Mouse (Mus musculus): ENCODE measurements at regions not wholly inside any gene's neighbourhood (a gene's known extent, or its start where the extent isn't known, plus 50 kb on each side); places are given as distances from the start of the nearest gene placed in this dataset.

DNA sequence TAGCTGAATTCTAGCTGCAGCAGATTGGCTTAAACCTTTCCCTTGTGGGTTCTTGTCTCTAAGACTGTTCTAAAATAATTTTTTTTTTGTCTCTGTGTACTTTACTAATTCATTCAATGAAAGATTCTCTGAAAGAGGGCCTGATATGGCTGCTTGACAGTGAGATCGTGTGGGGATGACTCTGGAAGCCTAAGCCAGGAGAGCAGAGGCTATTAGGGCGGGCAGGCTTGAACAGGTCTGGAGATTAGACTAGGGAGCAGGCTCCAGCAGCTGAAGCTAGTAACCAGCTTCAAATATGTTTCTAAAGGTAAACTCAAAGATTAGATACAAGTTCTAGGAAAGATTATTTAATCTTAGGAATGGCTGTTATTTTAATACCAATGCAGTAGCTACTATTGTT, 491.9 kb downstream of the Plcl1 start:
- no peak for ATAC-seq (ENCODE audit: low FRiP score)

DNA sequence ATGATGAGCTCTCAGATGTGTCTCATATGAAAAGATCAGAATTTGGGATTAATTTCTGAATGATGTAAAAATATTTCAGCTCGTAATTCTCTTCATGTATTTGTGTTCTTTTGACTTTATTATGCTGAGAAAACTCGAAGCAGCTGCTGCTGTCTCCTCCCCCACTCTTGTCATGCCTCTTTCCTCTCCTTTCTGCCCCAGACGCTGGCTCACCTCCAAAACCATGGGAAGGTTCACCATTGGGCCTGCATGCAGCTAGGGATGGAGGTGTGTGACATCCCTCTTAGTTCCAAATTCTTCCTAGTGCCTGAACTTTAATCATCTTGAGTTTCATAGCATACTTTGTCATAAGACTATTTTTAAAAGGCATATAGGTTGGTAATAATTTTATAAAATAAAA, 492.3 kb downstream of the Plcl1 start:
- H3K27me3 ChIP-seq = no peaks in the 10 kb centered on the region
- H3K9ac ChIP-seq = no peak overlapping the region
- WGBS = 36% methylated on average over 3 of the region's 3 CpGs
- H3K4me3 ChIP-seq = no peak overlapping the region
- ATAC-seq (ENCODE audit: low FRiP score) = no peak
- no peaks in the 10 kb centered on the region for H3K9me3 ChIP-seq
- H3K4me2 ChIP-seq = no peak overlapping the region
- no peak overlapping the region for H3K27ac ChIP-seq
- H3K4me1 ChIP-seq (replicated peaks) = no peaks in the 10 kb centered on the region
- H3K36me3 ChIP-seq = no peaks in the 10 kb centered on the region

More for the DNA sequence above, 491.9 kb downstream of the Plcl1 start:
- H3K27me3 ChIP-seq = no peaks in the 10 kb centered on the region
- H3K27ac ChIP-seq = no peak overlapping the region
- H3K4me2 ChIP-seq = no peak overlapping the region
- 80% methylated on average over 2 of the region's 2 CpGs for WGBS
- no peak overlapping the region for H3K4me3 ChIP-seq
- no peaks in the 10 kb centered on the region for H3K9me3 ChIP-seq
- no peaks in the 10 kb centered on the region for H3K36me3 ChIP-seq
- no peaks in the 10 kb centered on the region for H3K4me1 ChIP-seq (replicated peaks)
- H3K9ac ChIP-seq = no peak overlapping the region

DNA sequence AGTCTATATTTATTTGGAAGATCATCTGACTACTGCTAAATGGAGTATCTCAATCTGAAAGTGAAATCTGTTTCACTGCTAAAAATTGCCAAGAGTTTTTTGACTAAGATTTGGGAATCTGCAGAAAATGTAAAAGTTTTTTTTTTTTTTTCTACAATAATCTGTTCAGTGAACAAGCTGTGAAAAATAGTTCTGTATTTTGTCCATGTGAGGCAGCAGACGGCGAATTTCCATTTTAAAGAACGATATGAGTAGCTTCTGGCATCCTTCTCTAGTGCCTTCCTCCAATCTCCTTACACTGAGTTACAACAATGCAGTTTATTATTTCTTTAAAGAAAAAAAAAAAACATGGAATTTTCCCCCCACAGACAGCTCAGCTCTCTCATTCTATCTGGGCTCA, 494.3 kb downstream of the Plcl1 start:
- no peak overlapping the region for H3K4me2 ChIP-seq
- H3K27ac ChIP-seq = no peak overlapping the region
- H3K27me3 ChIP-seq = no peaks in the 10 kb centered on the region
- H3K9me3 ChIP-seq = no peaks in the 10 kb centered on the region
- no peak overlapping the region for H3K4me3 ChIP-seq
- WGBS = 86% methylated on average over 3 of the region's 3 CpGs
- no peaks in the 10 kb centered on the region for H3K36me3 ChIP-seq
- H3K4me1 ChIP-seq (replicated peaks) = no peaks in the 10 kb centered on the region
- no peak for ATAC-seq (ENCODE audit: low FRiP score)
- no peak overlapping the region for H3K9ac ChIP-seq

DNA sequence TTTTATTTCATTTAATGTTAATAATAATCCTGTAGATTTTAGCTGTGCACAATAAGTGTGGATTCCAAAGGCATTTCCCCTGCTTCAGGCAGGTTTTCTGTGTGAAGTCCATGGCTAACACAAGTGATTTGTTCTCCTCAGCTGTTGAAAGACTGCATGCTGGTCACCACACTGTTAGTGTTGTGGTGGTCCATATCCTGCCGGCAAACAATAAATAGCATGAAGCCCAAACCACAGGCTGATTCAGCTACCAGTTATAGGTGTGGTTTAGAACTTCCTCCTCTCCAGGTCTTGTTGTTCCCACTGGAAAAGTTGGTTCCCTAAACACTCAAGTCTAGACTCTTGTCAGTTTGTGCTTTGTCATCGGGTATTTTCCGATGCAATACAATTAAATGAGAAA, 497.5 kb downstream of the Plcl1 start:
- H3K36me3 ChIP-seq = no peaks in the 10 kb centered on the region
- no peaks in the 10 kb centered on the region for H3K4me1 ChIP-seq (replicated peaks)
- no peak overlapping the region for H3K27ac ChIP-seq
- H3K9me3 ChIP-seq = peaks cover 3% of the 10 kb centered on the region; the same call in 1 of the 2 replicates
- ATAC-seq (ENCODE audit: low FRiP score) = no peak
- no peak overlapping the region for H3K4me2 ChIP-seq
- WGBS = 93% methylated on average over 3 of the region's 3 CpGs
- H3K27me3 ChIP-seq = no peaks in the 10 kb centered on the region
- H3K9ac ChIP-seq = no peak overlapping the region
- no peak overlapping the region for H3K4me3 ChIP-seq

DNA sequence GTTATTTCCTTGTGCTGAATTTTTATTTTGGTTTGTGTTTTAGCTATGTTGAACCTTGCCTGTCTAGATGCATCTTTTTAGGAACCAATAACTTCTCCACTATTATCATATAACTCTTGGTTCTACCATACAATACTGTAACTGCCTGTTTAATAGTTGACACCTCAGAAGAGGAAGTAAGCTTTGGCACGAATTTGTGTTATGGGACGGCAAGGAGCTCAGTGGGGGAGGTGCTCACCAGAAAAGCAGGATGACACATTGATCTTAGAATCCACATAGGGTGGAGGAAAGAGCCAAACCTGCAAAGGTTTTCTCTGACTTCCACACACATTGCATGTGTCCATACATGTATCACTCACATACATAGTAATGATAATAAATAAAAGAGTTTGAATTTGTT, 498.9 kb downstream of the Plcl1 start:
- no peak overlapping the region for H3K27ac ChIP-seq
- H3K4me1 ChIP-seq (replicated peaks) = no peaks in the 10 kb centered on the region
- H3K36me3 ChIP-seq = no peaks in the 10 kb centered on the region
- H3K27me3 ChIP-seq = no peaks in the 10 kb centered on the region
- no peak for ATAC-seq (ENCODE audit: low FRiP score)
- no peak overlapping the region for H3K4me2 ChIP-seq
- no peak overlapping the region for H3K9ac ChIP-seq
- 93% methylated on average over 2 of the region's 2 CpGs for WGBS
- peaks cover 3% of the 10 kb centered on the region; the same call in 1 of the 2 replicates for H3K9me3 ChIP-seq
- H3K4me3 ChIP-seq = no peak overlapping the region

DNA sequence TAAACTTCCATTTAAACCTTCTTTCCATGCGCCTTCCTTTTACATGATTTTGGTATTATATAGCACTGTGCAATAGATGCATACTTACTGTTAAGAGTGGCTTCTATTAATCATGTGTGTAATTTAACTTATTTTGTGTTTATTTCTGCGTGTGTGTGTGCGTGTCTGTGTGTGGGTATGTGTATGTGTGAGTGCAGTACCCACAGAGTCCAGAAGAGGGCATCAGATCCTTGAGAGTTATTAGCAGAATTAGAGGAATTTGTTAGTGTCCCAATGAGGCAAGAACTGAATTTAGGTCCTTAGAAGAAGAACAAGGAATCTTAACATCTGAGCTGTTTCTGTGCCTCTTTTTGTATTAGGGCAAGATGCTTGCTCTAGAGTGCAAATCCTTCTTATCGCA, 499.5 kb downstream of the Plcl1 start:
- no peak for ATAC-seq (ENCODE audit: low FRiP score)

DNA sequence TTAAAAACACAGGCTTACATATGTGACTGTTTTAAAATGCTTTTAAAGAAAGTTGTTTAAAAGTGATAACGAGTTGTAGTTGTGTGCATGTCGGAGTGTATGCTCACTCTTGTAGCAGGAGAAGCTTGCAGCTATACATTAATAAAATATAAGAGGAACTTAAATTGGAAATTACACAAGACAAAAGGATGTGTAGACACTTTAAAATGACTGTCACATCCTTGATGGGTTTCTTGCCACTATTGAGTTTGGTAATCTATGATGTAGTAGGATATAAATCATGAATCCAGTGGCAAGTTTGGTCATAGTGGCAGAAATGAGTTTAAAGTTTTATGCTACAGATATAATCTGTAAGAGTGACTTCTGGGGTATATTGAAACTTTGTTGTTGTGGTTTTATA, 504.3 kb downstream of the Plcl1 start:
- Histone ChIP-seq H3K27me3 (no peaks in the 10 kb centered on the region), H3K27ac (no peak overlapping the region), H3K9ac (no peak overlapping the region), H3K36me3 (no peaks in the 10 kb centered on the region), H3K4me1 (replicated peaks) (no peaks in the 10 kb centered on the region), H3K9me3 (peaks cover 3% of the 10 kb centered on the region; the same call in 1 of the 2 replicates), H3K4me3 (no peak overlapping the region), H3K4me2 (no peak overlapping the region)
- ATAC-seq (ENCODE audit: low FRiP score) = no peak
- WGBS = 91% methylated on average over 2 of the region's 2 CpGs

More for the DNA sequence above, 499.5 kb downstream of the Plcl1 start:
- Histone ChIP-seq H3K4me1 (replicated peaks) (no peaks in the 10 kb centered on the region), H3K27me3 (no peaks in the 10 kb centered on the region), H3K4me2 (no peak overlapping the region), H3K9me3 (peaks cover 3% of the 10 kb centered on the region; the same call in 1 of the 2 replicates), H3K27ac (no peak overlapping the region), H3K4me3 (no peak overlapping the region), H3K9ac (no peak overlapping the region), H3K36me3 (no peaks in the 10 kb centered on the region)
- WGBS = 96% methylated on average over 4 of the region's 4 CpGs

DNA sequence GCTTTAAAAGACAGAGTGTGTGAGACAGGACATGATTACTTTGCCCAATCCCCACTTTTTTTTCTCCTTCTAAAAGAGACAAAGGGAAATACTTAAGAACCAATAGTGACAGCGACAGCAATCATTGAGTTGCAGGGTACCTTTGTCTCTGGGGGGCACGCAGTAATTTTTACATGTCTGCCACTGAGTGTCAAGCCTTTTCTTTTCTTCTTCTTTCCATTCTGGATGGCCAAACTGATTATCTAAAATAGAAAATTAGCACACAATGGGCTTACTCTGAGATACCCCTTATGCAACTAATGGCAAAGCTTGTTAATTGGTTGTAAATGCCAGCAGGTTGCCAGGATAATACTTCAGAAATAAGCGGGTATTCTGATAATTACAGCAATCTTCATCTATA, 508.6 kb downstream of the Plcl1 start:
- Histone ChIP-seq H3K27ac (no peak overlapping the region), H3K27me3 (no peaks in the 10 kb centered on the region), H3K9me3 (no peaks in the 10 kb centered on the region), H3K36me3 (no peaks in the 10 kb centered on the region), H3K4me2 (no peak overlapping the region), H3K4me3 (no peak overlapping the region), H3K4me1 (replicated peaks) (no peaks in the 10 kb centered on the region), H3K9ac (no peak overlapping the region)
- ATAC-seq (ENCODE audit: low FRiP score) = no peak
- WGBS = 75% methylated on average over 3 of the region's 3 CpGs

DNA sequence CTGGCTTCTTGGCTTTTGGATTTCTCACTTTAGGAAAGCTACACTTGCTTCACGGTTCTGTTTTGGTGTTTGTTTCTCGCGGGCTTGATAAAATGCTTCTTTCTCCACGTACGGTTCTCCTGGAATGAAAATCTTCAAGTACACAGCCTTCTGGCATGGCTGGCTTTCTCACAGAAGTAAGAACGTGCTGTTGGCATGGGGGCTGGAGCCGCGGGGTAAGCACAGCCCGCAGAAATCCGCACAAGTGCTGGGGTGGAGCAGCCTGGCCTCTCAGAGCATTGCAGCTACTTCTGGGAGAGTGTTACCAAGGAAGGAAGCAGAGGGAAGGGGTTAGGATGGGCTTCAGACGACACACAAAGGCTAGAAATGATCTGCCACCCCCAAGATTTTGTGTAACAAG, 510.2 kb downstream of the Plcl1 start:
- H3K9ac ChIP-seq = no peak overlapping the region
- H3K27ac ChIP-seq = no peak overlapping the region
- H3K4me1 ChIP-seq (replicated peaks) = no peaks in the 10 kb centered on the region
- no peak overlapping the region for H3K4me3 ChIP-seq
- no peaks in the 10 kb centered on the region for H3K27me3 ChIP-seq
- H3K36me3 ChIP-seq = no peaks in the 10 kb centered on the region
- WGBS = 64% methylated on average over 11 of the region's 11 CpGs
- H3K4me2 ChIP-seq = no peak overlapping the region
- no peak for ATAC-seq (ENCODE audit: low FRiP score)
- no peaks in the 10 kb centered on the region for H3K9me3 ChIP-seq

DNA sequence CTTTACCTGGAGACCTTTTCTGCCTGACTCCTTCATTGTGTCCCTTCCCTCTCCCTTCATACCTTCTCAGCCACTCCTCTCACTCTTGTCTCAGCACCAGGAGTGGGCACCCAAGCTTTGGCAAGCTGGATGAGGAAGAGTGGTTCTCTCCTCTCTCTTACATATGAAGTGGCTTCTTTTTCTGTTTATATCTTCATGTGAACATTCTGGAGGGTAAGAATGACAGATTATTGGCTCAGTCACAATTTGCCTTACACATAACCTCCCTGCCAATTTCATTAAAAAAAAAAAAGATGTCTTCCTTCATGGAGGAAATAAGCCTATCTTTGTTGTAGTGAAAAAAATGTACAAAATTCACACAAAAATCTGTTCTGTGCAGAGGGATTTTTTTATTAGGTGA, 513.8 kb downstream of the Plcl1 start:
- Histone ChIP-seq H3K36me3 (no peaks in the 10 kb centered on the region), H3K4me2 (no peak overlapping the region), H3K4me3 (no peak overlapping the region), H3K27ac (no peak overlapping the region), H3K27me3 (no peaks in the 10 kb centered on the region), H3K9ac (no peak overlapping the region), H3K9me3 (no peaks in the 10 kb centered on the region), H3K4me1 (replicated peaks) (no peaks in the 10 kb centered on the region)
- ATAC-seq (ENCODE audit: low FRiP score) = no peak

DNA sequence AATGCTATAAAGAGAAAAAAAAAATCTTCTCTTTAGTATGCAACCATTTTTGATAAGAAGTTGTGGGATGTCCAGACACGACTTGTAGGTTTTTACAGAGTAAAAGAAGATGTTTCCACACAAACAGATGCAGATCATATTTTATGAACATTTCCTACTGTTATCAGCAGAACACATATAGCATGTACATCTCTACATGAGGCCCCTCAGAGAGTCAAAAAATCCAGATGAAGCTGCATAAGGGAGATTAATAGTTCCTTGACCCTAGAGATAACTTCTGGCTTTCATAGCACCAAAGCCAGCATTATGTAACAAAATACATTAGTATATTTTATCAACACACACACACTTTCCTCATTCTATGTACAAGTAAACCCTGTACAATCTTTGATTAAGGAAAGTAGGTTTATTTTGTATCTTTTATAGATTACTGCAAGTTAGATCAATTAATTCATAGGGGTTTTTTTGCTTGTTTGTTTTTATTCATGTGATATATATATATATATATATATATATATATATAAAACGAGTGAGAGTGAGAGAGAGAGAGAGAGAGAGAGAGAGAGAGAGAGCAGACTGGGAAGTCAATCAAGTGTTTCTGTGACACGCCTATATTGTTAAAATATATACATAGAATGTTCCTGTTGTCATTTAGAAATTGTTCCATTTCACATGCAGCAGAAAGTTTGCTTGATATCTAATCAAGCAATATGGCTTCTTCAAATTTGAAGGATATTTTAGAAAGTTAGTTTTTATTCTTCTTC, 541.2 kb downstream of the Plcl1 start:
- Histone ChIP-seq H3K4me3 (no peak overlapping the region), H3K4me1 (replicated peaks) (no peaks in the 10 kb centered on the region), H3K9ac (no peak overlapping the region), H3K27me3 (no peaks in the 10 kb centered on the region), H3K4me2 (no peak overlapping the region), H3K36me3 (no peaks in the 10 kb centered on the region), H3K27ac (no peak overlapping the region), H3K9me3 (no peaks in the 10 kb centered on the region)
- WGBS = 64% methylated on average over 3 of the region's 3 CpGs
- no peak for ATAC-seq (ENCODE audit: low FRiP score)

DNA sequence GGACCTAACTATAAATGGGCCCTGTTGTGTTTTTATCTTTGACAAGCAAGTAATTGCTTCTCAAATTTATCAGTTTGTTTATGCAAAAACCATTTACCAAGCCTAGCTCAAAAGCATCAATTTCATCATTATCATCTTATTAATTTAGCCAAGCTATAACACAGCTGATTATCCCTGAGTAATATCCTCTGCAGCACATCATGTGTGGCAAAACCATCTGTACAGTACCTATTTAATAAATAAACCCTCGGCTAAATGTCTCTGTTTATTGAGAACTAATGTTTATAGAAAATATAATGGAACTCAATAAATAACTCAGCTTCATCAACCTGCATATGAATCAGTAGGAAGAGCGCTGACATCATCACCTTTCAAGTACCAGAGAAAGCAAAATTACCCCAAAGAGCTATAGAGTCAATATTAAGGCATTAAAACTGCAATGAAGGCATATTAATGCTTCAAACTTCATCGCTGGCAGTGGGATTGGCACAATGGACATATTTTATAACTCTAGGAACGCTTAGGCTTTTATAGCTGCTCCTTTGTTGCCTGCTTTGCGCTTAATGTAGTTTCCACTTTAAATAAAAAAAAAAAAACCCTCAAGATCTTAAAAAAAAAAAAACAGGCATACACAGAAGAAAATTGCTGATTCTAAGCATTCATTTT, 542.0 kb downstream of the Plcl1 start:
- Histone ChIP-seq H3K9ac (no peak overlapping the region), H3K36me3 (no peaks in the 10 kb centered on the region), H3K27ac (no peak overlapping the region), H3K4me3 (no peak overlapping the region), H3K9me3 (no peaks in the 10 kb centered on the region), H3K4me2 (no peak overlapping the region), H3K27me3 (no peaks in the 10 kb centered on the region), H3K4me1 (replicated peaks) (no peaks in the 10 kb centered on the region)
- peak; percentile 71 for ATAC-seq (ENCODE audit: low FRiP score)
- WGBS = 70% methylated on average over 5 of the region's 5 CpGs

DNA sequence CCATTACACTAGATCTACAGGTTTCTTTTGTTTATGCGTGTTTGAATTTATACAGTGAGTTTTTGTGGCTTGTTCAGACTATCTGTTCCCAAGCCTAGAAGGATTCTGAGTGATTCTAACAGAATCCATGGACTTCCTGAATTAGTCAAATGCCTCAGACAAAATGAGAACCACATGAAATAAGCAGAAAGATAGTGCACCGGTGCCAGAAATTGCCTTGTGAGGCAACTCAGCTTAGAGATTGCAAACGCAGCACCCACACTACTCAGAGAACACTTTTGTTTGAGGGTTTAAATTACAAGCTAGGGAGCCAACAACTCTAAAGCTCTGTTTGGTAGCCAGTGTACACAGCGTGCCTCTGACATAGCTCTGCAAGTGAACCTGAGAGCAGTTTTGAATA, 543.9 kb downstream of the Plcl1 start:
- Histone ChIP-seq H3K9ac (no peak overlapping the region), H3K27ac (no peak overlapping the region), H3K4me1 (replicated peaks) (no peaks in the 10 kb centered on the region), H3K36me3 (no peaks in the 10 kb centered on the region), H3K4me3 (no peak overlapping the region), H3K27me3 (no peaks in the 10 kb centered on the region), H3K9me3 (no peaks in the 10 kb centered on the region), H3K4me2 (no peak overlapping the region)
- 98% methylated on average over 4 of the region's 4 CpGs for WGBS
- no peak for ATAC-seq (ENCODE audit: low FRiP score)

All from hindbrain, embryonic 13.5 days (tissue).